Mouse (Mus musculus): ENCODE data around the gene Stil. TPM values are rescaled to one million over a fixed set of nuclear protein-coding genes. Genes with fewer than 3 reads are reported as not detected.

Gene Stil
- polyA plus RNA-seq, 1 experiment from 2014 or later: 23.0 TPM

DNA sequence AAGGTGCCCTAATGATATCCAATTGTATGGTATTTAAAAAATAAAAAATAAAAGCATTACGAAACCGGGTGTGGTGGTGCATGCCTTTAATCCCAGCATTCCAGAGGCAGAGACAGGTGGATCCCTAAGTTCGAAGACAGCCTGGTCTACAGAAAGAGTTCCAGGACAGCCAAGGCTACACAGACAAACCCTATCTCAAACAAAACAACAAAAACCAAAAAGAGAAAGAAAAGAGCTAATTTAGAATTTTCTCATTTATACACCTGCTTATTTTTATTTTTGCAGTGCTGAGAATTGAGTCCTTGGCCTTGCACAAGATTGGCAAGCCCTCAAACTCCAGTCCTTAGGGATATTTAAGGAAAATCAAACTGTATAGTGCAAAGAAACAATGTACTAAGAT, 55.7 kb downstream of the Stil start:
- Histone ChIP-seq H3K9ac (ENCODE audit: low read depth, low read length) (no peak overlapping the region), H3K4me1 (replicated peaks; ENCODE audit: control insufficient read depth, insufficient read depth, low read length) (no peaks in the 10 kb centered on the region; the same call in 1 of the 2 replicates), H3K27me3 (ENCODE audit: control insufficient read depth, insufficient read depth, low read length) (peaks cover 86% of the 10 kb centered on the region), H3K9me3 (ENCODE audit: control insufficient read depth, low read length) (no peaks in the 10 kb centered on the region), H3K27ac (ENCODE audit: low read depth, low read length) (no peak overlapping the region), H3K36me3 (ENCODE audit: control insufficient read depth, insufficient read depth, low read length) (no peaks in the 10 kb centered on the region), H3K4me2 (replicated peaks; ENCODE audit: low read depth, low read length) (no peak overlapping the region), H3K4me3 (ENCODE audit: low read depth, low read length) (no peak overlapping the region)
- ATAC-seq (ENCODE audit: low FRiP score) (no peak), DNase-seq (ENCODE audit: low spot score) (no peak)
- 22% methylated on average over 3 of the region's 3 CpGs for WGBS

DNA sequence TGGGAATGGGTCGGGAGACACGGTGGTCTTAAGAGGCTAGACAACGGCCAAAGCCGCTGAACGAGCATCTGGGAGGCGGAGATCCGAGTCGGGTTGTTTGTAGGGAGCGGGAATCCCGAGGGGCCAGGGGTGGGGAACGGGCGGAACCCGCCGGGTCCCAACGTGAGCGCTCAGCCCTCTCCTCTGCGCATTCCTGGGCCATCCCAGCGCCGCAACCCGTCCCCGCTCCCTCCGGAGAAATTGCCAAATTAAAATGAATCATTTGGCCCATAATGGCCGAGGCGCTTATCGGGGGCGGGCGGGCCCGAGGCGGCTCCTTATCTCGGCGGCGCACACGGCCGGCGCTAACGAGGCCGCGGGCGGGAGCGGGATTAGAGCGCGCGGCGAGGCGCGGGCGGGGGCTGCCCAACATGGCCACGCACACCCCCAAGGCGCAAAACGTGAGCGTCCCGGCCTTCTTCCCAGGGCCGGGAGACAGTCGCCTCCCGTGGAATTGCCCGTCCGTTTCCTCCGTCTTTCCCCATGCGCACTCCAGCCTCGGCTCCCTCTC, 56.5 kb downstream of the Stil start, which contains the start of gene Tal1:
Tal1 (plus strand) TSS at position 56 of the 550 bp plus-strand sequence.
- ATAC-seq (ENCODE audit: low FRiP score) (peak; percentile 62), DNase-seq (ENCODE audit: low spot score) (peak; percentile 80)
- peaks cover 85% of the 10 kb centered on the region for H3K27me3 ChIP-seq (ENCODE audit: control insufficient read depth, insufficient read depth, low read length)
- peak within 1 kb of the TSS; percentile 17; the same call in 1 of the 2 replicates for H3K27ac ChIP-seq (ENCODE audit: low read depth, low read length)
- H3K4me3 ChIP-seq (ENCODE audit: low read depth, low read length): peak within 1 kb of the TSS; percentile 29
- peak within 1 kb of the TSS; percentile 33 for H3K4me2 ChIP-seq (replicated peaks; ENCODE audit: low read depth, low read length)
- no peaks in the 10 kb centered on the region for H3K36me3 ChIP-seq (ENCODE audit: control insufficient read depth, insufficient read depth, low read length)
- WGBS: under 1% methylated on average over 56 of the region's 60 CpGs
- no peaks in the 10 kb centered on the region; the same call in 1 of the 2 replicates for H3K4me1 ChIP-seq (replicated peaks; ENCODE audit: control insufficient read depth, insufficient read depth, low read length)
- H3K9ac ChIP-seq (ENCODE audit: low read depth, low read length): peak within 1 kb of the TSS; percentile 46; the same call in 1 of the 2 replicates
- no peaks in the 10 kb centered on the region for H3K9me3 ChIP-seq (ENCODE audit: control insufficient read depth, low read length)

DNA sequence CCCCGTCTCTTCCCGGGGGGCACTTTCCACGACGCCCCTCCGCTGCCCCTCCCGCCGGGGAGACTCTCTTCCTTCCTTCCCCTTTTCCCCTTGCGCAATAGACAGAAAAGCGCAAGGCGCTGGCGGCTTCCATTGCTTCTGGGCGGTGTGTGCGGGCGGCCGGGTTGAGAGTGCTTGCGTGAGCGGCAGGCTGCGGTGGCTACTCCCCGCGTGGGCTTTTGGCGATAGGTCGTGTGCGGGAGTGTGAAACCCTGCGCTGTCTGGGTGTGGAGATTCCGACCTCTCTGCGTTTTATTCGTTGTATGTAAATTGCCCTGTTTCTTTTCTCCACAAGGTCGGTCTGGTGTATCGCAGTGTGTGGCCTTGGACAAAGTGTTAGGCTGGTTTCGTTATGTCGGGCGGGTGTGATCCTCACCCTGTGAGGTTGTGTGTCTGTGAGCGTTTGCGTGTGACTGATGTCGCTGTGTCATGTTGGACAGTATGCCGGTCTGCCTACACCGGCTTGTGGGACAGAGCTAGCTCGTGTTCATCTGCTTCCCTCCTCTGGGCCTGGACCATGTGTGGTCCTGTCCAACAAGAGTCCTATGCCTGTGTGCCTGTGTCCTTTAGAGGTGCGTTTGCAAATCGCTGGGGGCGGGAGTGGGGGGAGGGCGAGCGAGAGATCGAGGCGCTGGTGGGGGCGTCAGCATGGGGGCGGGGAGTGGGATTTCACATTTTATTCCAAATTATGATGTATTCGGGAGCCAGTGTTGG, 57.1 kb downstream of the Stil start:
- Histone ChIP-seq H3K27me3 (ENCODE audit: control insufficient read depth, insufficient read depth, low read length) (peaks cover 85% of the 10 kb centered on the region), H3K9ac (ENCODE audit: low read depth, low read length) (peak overlapping the region; percentile 46; the same call in 1 of the 2 replicates), H3K4me2 (replicated peaks; ENCODE audit: low read depth, low read length) (peak overlapping the region; percentile 33; the same call in 1 of the 2 replicates), H3K4me3 (ENCODE audit: low read depth, low read length) (peak overlapping the region; percentile 29), H3K9me3 (ENCODE audit: control insufficient read depth, low read length) (no peaks in the 10 kb centered on the region), H3K4me1 (replicated peaks; ENCODE audit: control insufficient read depth, insufficient read depth, low read length) (no peaks in the 10 kb centered on the region; the same call in 1 of the 2 replicates), H3K27ac (ENCODE audit: low read depth, low read length) (peak overlapping the region; percentile 17; the same call in 1 of the 2 replicates), H3K36me3 (ENCODE audit: control insufficient read depth, insufficient read depth, low read length) (no peaks in the 10 kb centered on the region)
- ATAC-seq (ENCODE audit: low FRiP score) (peak; percentile 66), DNase-seq (ENCODE audit: low spot score) (no peak)
- under 1% methylated on average over 48 of the region's 48 CpGs for WGBS

DNA sequence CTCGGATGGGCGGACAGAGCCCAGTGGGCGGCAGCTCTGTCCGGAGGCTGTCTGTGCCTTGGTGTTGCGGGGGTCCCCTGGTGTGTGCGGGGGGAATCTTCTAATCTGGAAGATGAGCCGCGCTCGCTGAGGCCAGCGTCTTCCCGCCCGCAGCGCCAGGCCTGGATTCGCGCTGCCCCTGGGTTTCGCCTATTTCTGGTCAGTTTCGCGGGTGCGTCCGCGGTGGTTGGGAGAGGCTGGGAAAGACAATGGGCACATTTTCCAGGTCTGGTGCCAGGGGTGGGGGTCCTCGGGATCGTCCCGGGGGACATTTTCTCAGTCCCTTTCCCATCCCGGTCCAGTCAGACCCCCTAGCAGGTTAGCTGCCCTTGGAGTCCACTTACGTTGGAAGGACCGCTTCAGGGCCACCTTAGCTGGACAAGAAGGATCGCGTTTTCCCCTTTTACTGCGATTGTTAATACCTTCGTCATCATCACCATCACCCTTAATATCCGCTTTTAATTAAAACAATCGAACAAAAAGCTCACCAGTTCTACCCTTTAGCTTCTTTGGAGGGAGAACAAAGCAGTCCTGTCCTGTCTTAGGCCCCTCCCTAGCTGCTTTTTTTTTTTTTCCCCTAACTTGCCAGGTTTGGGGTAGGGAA, 57.8 kb downstream of the Stil start:
- Histone ChIP-seq H3K9ac (ENCODE audit: low read depth, low read length) (peak overlapping the region; percentile 12; the same call in 1 of the 2 replicates), H3K4me3 (ENCODE audit: low read depth, low read length) (peak overlapping the region; percentile 29), H3K9me3 (ENCODE audit: control insufficient read depth, low read length) (no peaks in the 10 kb centered on the region), H3K4me1 (replicated peaks; ENCODE audit: control insufficient read depth, insufficient read depth, low read length) (no peaks in the 10 kb centered on the region; the same call in 1 of the 2 replicates), H3K27me3 (ENCODE audit: control insufficient read depth, insufficient read depth, low read length) (peaks cover 88% of the 10 kb centered on the region), H3K36me3 (ENCODE audit: control insufficient read depth, insufficient read depth, low read length) (no peaks in the 10 kb centered on the region), H3K27ac (ENCODE audit: low read depth, low read length) (peak overlapping the region; percentile 7; the same call in 1 of the 2 replicates), H3K4me2 (replicated peaks; ENCODE audit: low read depth, low read length) (0 out of 2 replicates have a peak overlapping the region, but pooled peaks have one; percentile 1)
- ATAC-seq (ENCODE audit: low FRiP score) (no peak), DNase-seq (ENCODE audit: low spot score) (no peak)
- WGBS: under 1% methylated on average over 33 of the region's 33 CpGs

DNA sequence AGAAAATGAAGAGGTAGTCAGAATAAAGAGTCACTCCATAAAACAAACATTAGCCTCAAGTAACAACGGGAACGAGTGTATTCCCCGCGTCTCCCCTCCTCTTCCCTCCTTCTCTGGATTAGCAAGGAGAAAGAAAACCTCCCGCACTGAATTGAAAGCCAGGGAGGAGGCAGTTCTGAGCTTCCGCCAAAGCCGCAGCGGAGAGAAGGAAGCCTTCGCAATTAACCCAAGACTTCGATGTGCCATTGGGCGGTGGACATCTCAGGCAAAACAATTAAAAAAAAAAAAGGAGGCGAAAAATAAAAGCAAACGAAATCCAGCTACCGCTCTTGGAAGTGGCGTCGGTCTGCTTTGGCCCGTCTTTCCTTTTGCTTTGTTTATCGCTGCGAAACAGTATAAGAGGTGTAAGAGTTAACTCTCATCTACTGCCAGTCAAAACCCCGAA, 58.4 kb downstream of the Stil start:
- H3K4me2 ChIP-seq (replicated peaks; ENCODE audit: low read depth, low read length): no peak overlapping the region
- H3K27ac ChIP-seq (ENCODE audit: low read depth, low read length): no peak overlapping the region

DNA sequence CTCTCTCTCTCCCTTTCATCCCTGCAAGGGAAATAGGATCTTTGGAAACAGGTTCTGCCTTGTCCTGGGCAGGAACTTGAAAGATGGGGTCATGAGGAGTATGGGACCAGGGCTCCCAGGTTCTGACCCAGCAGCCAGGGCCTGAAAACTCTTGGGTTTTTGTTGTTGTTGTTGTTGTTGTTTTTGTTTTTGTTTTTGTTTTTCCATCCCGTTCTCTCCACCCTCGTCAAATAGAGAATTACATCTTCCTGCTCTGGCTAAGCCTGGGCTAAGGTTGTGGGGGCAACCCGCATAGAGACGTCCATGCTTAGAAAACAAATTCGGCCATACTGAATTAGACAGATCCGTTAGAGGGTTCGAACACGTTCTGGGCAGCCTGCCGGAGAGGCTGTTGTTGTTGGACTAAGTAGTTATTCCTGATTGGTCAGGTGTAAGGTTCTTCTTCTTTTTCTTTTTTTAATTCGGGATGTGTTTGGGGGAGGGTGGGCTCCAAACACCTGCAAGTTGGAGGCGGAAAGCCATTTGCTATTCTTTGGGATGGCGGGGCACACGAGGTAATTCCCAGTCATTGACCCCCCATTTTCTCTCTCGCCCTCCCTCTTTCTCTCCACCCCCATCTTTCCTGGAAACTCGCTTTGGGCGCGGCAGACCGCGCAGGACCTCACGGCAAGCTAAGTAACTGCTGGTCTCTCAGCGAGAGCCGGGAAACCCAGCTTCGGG, 59.1 kb downstream of the Stil start:
- Histone ChIP-seq H3K27me3 (ENCODE audit: control insufficient read depth, insufficient read depth, low read length) (peaks cover 92% of the 10 kb centered on the region), H3K4me1 (replicated peaks; ENCODE audit: control insufficient read depth, insufficient read depth, low read length) (peaks cover 9% of the 10 kb centered on the region; the same call in 1 of the 2 replicates), H3K27ac (ENCODE audit: low read depth, low read length) (0 out of 2 replicates have a peak overlapping the region, but pooled peaks have one; percentile 30), H3K4me3 (ENCODE audit: low read depth, low read length) (peak overlapping the region; percentile 1; the same call in 1 of the 2 replicates), H3K9ac (ENCODE audit: low read depth, low read length) (no peak overlapping the region), H3K36me3 (ENCODE audit: control insufficient read depth, insufficient read depth, low read length) (no peaks in the 10 kb centered on the region), H3K4me2 (replicated peaks; ENCODE audit: low read depth, low read length) (no peak overlapping the region; the same call in 1 of the 2 replicates), H3K9me3 (ENCODE audit: control insufficient read depth, low read length) (no peaks in the 10 kb centered on the region)
- peak; percentile 52 for DNase-seq (ENCODE audit: low spot score)
- no peak for ATAC-seq (ENCODE audit: low FRiP score)
- WGBS: 1% methylated on average over 23 of the region's 23 CpGs

More for the DNA sequence above, 58.4 kb downstream of the Stil start:
- Histone ChIP-seq H3K9me3 (ENCODE audit: control insufficient read depth, low read length) (no peaks in the 10 kb centered on the region), H3K36me3 (ENCODE audit: control insufficient read depth, insufficient read depth, low read length) (no peaks in the 10 kb centered on the region), H3K9ac (ENCODE audit: low read depth, low read length) (no peak overlapping the region), H3K27me3 (ENCODE audit: control insufficient read depth, insufficient read depth, low read length) (peaks cover 89% of the 10 kb centered on the region), H3K4me1 (replicated peaks; ENCODE audit: control insufficient read depth, insufficient read depth, low read length) (peaks cover 3% of the 10 kb centered on the region; the same call in 1 of the 2 replicates), H3K4me3 (ENCODE audit: low read depth, low read length) (peak overlapping the region; percentile 29; the same call in 1 of the 2 replicates)
- 2% methylated on average over 20 of the region's 20 CpGs for WGBS
- DNase-seq (ENCODE audit: low spot score): peak; percentile 66
- no peak for ATAC-seq (ENCODE audit: low FRiP score)

DNA sequence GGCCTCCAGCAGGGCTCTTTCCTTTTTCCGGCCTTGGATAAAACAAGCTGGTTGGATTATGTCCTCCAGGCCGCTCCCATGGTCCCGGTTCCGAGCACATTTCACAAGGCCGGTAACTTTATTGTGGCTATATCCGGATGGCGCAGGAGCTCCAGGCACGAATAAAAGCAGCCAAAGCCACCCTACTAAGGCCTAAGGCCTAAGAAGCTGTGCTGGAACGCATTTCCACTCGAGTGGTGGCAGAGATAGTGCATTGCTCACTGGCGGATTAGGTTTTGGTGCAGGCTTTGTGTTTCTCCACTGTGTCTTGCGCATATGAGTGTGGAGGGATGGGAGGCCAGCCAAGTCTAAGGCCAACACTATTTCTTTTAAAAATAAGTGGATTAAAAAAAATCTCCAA, 59.9 kb downstream of the Stil start:
- DNase-seq (ENCODE audit: low spot score): peak; percentile 52
- Histone ChIP-seq H3K9ac (ENCODE audit: low read depth, low read length) (no peak overlapping the region), H3K9me3 (ENCODE audit: control insufficient read depth, low read length) (no peaks in the 10 kb centered on the region), H3K36me3 (ENCODE audit: control insufficient read depth, insufficient read depth, low read length) (no peaks in the 10 kb centered on the region), H3K27me3 (ENCODE audit: control insufficient read depth, insufficient read depth, low read length) (peaks cover 92% of the 10 kb centered on the region), H3K27ac (ENCODE audit: low read depth, low read length) (no peak overlapping the region), H3K4me2 (replicated peaks; ENCODE audit: low read depth, low read length) (no peak overlapping the region), H3K4me1 (replicated peaks; ENCODE audit: control insufficient read depth, insufficient read depth, low read length) (peaks cover 9% of the 10 kb centered on the region; the same call in 1 of the 2 replicates), H3K4me3 (ENCODE audit: low read depth, low read length) (peak overlapping the region; percentile 19; the same call in 1 of the 2 replicates)
- 4% methylated on average over 12 of the region's 12 CpGs for WGBS
- no peak for ATAC-seq (ENCODE audit: low FRiP score)

DNA sequence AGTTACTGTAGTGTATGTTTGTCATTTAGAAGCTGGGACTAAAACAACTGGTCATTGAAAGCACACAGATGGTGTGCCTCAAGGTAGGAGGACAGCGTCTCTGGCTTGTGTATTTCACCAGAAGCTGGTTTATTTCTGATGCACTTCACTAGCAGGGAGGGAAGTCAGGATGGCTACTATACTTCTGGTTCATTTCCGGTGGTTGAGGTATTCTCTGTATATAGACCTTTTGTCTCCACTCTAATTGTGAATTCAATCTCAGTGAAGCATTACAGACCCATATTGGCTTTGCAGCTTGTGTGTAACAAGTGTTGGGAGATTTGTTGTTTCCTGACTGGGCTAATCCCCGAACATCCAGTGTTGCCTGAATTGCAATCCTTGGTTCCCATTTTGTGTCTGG, 60.8 kb downstream of the Stil start:
- 15% methylated on average over 3 of the region's 3 CpGs for WGBS
- Histone ChIP-seq H3K36me3 (ENCODE audit: control insufficient read depth, insufficient read depth, low read length) (no peaks in the 10 kb centered on the region), H3K4me3 (ENCODE audit: low read depth, low read length) (peak overlapping the region; percentile 19; the same call in 1 of the 2 replicates), H3K4me2 (replicated peaks; ENCODE audit: low read depth, low read length) (no peak overlapping the region; the same call in 1 of the 2 replicates), H3K9ac (ENCODE audit: low read depth, low read length) (no peak overlapping the region), H3K9me3 (ENCODE audit: control insufficient read depth, low read length) (no peaks in the 10 kb centered on the region), H3K27ac (ENCODE audit: low read depth, low read length) (0 out of 2 replicates have a peak overlapping the region, but pooled peaks have one; percentile 10), H3K4me1 (replicated peaks; ENCODE audit: control insufficient read depth, insufficient read depth, low read length) (peaks cover 9% of the 10 kb centered on the region; the same call in 1 of the 2 replicates), H3K27me3 (ENCODE audit: control insufficient read depth, insufficient read depth, low read length) (peaks cover 92% of the 10 kb centered on the region)
- DNase-seq (ENCODE audit: low spot score) (peak; percentile 35), ATAC-seq (ENCODE audit: low FRiP score) (no peak)
